Mouse (Mus musculus): ENCODE data around the gene Abhd15.

Gene Abhd15

DNA sequence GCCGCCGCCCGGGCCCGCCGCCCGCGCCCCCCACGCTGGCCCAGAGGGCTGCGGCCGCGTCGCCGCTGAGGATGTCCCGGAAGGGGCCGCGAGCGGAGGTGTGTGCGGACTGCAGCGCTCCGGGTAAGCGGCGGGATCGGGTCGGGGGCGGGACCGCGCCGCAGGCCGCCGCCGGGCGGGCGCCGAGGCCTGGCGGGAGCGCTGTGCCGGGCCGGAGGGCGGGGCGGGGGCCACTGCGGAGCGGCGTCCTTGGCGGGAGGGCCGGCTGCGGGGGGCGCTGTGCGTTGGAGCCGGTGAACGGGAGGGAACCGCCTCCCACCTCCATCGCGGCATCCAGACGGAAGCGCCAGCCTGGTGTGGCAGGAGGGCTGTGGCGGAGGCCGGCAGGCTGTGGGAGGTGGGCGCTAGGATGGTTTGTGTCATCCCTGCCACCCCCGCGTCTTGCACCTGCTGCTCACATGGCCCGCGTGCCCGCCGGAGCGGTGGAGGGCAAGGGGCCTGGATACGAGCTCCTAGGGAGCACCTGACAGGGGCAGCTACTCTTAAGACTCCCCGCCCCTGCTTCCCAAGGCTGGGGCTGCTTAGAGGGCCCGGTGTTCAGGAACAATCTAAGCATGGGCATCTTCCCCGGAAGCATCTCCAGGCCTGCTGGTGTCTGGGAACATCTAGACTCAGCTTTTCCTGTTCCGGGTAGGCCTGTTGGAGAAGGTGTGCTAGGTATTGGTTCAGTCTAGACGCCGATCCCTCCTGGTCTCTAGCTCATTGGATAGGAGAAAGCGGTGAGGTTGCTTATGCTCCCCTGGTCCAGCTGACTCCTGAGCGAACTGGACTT is 21.2 kb upstream of the Abhd15 start, which contains the start of gene Git1:
Gene Git1 (plus strand): TSS at position 51 of the 832 bp plus-strand sequence.
- WGBS: 2% methylated on average over 72 of the region's 74 CpGs

DNA sequence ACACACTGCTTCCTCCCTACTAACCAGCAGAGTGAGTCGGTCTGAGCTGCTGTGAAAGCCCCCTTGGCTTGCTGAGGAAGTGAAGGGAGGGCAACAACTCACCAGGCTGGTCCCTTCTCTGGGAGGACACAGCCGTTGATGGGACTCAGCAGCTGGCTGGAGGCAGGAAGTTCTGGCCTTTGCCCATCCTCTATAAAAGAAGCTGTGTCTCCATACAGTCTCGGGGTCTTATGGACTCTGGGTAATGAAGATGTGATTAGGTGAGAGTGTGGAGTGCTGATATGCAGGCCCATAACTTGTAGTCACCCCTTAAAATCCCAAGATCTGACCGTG is 20.6 kb upstream of the Abhd15 start:
- WGBS: 14% methylated on average over 4 of the region's 4 CpGs

DNA sequence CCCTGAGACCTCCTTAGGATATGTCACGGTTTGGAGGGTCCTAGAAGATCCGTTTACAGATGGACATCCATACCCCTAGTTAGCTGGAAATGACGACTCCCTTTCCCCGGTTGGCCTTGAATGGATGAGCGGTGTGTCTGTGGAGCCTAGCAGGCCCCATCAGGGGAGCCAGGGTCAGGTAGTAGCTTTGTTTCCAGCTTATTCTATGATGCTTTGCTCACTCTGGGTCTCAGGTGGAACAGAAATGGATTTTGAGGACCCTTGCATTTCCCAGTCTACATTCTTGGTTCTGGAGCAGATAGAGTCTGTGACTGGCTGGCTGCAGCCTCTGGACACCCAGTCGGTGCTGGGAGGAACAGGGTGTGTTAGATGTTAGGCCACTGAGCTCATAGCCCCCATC is 20.1 kb upstream of the Abhd15 start:
- 53% methylated on average over 6 of the region's 6 CpGs for WGBS

DNA sequence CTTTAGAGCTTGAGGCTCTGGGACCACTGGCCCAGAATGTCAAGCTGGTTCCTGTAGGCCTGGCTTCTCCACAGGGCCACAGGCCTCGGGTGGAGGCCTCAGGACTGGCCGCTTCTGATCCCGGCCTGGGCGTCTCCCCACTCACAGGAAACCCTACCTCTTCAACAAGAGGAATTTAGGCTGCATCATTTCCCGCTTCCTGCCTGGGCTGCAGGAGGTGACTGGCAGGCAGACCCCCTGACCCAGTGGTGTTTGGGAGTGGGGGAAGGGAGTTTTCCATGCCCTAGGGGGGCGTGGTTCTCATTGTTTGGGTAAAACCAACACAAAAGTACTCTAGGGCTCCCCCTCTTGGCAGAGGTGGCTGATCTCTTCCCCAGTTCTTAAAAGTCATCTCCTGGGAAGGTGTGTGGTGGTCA is 17.6 kb upstream of the Abhd15 start:
- WGBS: 61% methylated on average over 6 of the region's 6 CpGs

DNA sequence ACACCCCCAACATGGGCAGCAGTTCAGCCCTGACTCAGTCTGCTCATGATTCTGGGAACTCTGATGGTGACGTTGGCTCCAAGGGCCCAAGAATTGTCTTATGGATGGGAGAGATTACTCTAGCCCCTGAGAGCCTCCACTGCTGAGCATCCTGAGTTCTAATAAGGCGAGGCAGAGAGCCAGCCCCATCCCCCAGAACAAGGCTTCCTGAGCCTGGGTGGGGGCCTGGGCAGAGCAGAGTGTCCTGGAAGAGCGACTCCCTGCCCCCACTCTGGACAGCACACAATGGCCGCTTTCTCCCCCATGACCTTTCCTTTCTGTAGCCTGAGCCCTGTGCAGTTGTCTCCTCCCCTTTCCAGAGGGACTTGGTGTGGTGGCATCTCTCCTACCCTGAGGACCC is 17.1 kb upstream of the Abhd15 start:
- 42% methylated on average over 4 of the region's 4 CpGs for WGBS

DNA sequence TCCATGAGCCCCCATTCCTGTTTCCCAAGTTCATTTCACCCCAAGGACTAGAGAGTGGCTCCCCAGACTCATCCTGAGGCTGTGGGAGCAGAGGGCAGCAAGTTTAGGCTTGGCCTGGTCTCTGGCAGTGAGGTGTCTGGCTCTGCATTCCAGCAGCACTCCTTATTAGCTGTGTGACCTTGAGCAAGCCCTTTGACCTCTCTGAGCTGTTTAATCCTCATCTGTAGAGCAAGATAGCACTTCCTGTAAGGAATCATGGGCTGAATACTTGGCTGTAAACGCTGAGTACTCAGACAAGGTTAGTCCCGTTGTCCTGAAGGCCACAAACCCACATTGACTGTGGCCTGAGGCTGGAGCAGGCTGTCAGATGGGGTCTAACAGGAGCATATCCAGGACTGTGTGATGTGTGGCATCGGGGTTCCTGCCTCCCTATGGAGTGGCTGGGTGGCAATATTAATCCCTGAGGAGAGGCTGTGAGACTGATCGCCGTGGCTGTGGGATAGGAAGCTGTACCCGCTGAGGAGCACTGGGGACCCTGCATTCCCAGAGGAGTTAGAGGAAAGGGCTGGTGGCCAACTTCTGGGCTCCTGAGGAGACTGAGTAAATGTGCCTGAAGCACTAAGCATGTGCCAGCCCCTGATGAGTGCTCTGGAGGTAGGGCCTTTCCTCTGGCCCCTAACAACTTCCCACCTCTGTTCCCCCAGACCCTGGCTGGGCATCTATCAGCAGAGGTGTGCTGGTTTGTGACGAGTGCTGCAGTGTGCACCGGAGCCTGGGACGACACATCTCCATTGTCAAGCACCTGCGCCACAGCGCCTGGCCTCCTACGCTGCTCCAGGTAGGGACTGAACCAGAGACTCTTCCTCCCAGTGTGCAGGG is 16.4 kb upstream of the Abhd15 start:
- 62% methylated on average over 12 of the region's 12 CpGs for WGBS

DNA sequence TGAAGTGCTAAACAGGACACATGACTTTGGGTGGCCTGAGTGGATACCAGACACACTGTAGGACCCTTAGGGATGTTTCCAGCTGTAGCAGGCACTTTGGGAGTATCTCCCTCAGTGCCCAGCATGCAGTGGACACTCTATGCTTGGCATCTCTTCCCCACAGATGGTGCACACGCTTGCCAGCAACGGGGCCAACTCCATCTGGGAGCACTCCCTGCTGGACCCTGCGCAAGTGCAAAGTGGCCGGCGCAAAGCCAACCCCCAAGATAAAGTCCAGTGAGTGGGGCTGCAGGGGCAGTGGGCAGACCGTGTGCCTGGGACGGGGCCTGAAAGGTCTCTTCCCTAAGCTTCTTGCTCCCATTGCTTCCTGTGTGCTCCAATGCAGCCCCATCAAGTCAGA is 15.6 kb upstream of the Abhd15 start:
- 57% methylated on average over 7 of the region's 7 CpGs for WGBS

DNA sequence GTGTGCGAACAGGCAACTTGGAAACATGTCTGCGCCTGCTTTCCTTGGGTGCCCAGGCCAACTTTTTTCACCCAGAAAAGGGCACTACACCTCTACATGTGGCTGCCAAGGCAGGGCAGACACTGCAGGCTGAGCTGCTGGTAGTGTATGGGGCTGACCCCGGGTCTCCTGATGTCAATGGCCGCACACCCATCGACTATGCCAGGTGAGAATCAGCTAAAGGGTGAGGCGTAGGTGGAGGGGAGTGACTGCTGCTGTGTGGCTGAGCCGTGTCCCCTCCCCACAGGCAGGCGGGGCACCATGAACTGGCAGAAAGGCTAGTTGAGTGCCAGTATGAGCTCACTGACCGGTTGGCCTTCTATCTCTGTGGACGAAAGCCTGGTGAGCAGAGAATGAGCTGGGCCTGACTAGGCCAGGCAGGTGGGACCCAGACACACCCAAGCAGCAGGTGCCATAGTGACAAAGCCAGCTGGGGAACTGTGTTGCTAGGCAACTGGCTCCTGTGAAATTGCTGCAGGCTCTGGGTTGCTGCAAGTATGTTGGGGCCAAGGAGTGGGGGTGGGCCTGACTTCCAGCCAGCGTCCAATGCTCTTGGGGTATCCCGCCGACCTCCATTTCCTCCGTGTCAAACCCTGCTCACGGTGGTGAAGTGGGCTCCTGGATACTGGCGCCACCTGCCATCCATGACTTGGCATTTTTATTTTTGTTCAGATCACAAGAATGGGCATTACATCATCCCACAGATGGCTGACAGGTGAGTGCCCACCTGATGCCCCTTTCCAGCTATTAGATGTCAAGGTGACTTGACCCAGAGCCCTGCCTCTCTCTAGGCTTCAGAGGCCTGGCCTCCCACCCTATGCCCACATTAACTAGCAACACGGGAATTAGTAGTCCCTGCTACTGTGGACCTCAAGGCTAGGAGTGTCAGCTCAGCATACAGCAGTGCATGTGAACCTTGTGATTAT is 14.3 kb upstream of the Abhd15 start:
- 46% methylated on average over 17 of the region's 17 CpGs for WGBS

DNA sequence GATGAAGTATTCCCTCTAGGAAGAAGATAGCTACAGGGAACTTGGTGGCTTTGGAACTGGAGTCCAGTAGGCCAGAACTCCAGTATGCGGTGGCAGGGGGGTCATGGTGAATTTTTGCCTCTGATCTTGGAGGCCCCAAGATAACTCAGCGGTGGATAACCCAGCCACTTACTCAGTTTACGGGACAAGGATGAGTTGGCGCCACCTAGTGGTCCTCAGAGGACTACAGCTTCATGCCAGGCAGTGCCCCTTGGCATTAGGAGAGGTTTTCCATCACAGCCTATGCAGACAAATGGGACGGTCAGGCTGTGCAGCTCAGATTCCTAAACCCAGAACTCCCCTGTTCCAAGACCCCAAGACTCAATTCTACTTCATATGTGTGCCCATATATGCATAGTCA is 13.5 kb upstream of the Abhd15 start:
- 15% methylated on average over 5 of the region's 5 CpGs for WGBS

DNA sequence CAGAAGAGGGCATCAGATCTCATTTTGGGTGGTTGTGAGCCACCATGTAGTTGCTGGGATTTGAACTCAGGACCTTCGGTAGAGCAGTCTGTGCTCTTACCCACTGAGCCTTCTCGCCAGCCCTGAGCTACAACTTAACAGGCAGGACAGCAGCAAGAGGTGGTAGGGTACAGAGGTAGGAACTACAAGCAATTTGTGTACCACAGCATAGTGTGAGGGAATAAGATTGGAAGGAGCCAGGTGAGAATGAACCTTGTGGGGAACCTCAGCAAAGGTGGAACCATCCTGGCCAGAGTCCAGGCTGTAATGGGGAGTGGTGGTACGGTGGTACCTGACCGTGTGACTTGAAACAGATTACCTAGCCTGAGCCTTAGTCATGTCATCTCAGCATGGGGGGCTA is 12.9 kb upstream of the Abhd15 start:
- WGBS: 88% methylated on average over 4 of the region's 4 CpGs

DNA sequence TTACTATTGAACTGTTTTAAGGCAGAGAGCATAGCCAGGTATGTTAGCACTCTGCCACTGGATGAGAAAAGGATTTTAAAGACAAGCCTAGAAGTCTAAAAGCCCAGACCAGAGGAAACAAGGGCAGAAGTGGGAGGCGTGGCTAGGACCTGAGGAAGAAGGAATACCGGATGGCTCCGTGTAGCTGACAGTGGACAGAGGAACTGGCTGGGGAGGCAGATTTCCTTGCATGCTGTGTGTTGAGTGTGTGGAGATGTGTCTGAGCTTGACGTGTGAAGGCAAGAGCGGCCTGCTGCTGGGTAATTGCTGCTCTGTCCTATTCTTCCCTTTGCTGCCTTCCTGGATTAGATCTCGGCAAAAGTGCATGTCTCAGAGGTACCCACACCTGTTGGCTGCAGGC is 12.4 kb upstream of the Abhd15 start:
- 69% methylated on average over 6 of the region's 6 CpGs for WGBS

DNA sequence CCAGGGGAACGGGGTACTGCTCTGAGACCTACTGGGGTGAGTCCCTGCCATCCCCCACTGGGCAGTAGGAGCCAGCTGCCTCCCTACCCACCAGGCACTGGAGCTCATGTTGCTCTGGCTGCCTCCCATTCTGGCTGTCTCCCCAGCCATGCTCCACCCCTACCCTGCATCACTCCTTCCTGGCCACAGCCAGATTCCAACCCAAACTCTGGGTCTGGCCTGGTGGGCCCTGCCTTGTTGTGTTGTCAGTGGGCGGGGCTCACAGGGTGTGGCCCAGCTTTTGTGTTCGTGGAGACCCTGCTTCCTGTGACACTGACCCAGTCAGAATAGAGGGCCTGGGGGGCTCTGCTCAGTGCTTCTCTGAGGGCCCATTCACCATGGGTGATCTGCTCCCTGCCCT is 11.4 kb upstream of the Abhd15 start:
- 35% methylated on average over 3 of the region's 3 CpGs for WGBS

DNA sequence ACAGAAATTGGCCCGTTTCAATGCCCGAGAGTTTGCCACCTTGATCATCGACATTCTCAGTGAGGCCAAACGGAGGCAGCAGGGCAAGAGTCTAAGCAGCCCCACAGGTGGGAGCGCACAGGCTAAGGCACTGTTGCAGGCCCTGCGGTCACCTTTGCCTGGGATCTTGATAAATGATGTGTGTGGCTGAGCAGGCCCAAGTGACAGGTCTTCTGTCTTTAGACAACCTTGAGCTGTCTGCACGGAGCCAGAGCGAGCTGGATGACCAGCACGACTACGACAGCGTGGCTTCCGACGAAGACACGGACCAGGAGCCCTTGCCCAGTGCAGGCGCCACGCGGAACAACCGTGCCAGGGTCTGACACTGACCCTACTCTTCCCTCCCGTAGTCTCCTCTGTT is 10.5 kb upstream of the Abhd15 start:
- 92% methylated on average over 19 of the region's 19 CpGs for WGBS

DNA sequence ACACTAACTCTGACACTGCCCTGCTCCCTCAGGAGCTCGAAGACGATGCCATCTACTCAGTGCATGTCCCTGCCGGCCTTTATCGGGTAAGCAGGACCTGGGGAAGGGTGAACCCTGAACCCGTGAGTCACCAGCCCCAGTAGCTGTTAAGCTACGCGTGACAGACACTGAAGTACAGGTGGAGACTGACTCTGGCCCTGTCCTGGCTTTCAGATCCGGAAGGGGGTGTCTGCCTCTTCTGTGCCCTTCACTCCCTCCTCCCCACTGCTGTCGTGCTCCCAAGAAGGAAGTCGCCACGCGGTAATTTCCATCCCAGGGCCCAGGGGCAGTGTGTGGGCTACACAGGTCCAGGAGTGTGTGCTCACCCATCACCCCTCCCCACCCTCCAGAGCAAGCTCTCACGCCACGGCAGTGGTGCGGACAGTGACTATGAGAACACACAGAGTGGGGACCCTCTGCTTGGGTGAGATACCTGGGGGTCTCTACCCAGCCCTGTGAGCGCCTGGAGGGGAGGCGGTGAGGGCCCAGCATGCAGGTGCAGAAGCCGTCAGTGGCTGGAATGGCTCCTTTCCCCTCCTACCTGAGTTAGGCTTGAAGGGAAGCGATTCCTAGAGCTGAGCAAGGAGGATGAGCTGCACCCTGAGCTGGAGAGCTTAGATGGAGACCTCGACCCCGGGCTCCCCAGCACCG is 9.5 kb upstream of the Abhd15 start:
- WGBS: 91% methylated on average over 22 of the region's 22 CpGs

DNA sequence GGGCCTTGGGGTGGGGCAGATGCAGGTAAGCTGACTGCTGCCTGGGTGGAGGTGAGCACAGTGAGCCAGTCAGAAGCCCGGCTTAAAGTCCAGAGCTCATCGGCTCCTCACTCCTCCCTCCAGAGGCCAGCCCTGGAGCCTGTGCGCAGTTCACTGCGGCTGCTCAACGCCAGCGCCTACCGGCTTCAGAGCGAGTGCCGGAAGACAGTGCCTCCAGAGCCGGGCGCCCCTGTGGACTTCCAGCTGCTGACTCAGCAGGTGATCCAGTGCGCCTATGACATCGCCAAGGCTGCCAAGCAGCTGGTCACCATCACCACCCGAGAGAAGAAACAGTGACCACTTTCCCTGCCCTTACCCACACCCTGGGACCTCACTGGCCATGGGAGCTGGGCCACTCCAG is 8.6 kb upstream of the Abhd15 start:
- 82% methylated on average over 14 of the region's 14 CpGs for WGBS

DNA sequence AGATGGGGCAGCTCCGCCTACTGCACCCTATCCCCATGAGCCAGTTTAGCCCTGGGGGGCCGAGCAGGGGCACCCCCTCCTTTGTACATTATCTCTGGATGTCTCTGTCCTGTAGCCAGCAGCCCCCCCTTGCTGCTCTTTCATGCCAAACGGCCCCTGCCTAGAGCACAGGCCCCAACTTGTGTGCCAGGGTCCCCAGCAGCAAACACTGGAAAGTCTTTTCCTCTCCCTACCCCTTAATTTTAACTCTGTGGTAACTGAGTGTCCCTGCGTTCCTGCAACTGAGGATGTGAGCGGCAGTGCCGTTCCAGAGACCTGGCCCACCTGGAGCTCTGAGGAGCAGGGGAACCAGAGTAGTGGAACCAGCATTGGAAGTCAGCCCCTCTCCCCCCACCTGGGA is 8.0 kb upstream of the Abhd15 start:
- WGBS: 81% methylated on average over 6 of the region's 6 CpGs

DNA sequence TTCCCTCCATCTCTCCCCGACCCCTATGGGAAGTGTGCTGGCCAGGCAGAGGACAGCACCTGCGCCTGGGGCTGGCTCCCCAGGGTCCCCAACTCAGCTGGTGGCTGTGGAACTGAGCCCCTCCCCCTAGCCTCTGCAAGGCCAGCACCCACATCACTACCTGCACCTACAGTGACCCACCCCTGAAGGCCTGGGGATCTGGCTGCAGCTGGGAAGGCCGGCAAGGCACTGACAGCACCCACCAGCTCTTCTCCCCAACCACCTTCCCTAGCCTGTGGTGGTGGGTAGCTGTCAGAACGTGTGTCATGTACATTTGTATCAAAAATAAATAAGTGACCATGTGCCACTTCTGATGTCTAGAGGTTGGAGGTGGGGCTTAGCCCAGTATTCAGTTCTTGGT is 7.5 kb upstream of the Abhd15 start:
- WGBS: 65% methylated on average over 4 of the region's 4 CpGs

DNA sequence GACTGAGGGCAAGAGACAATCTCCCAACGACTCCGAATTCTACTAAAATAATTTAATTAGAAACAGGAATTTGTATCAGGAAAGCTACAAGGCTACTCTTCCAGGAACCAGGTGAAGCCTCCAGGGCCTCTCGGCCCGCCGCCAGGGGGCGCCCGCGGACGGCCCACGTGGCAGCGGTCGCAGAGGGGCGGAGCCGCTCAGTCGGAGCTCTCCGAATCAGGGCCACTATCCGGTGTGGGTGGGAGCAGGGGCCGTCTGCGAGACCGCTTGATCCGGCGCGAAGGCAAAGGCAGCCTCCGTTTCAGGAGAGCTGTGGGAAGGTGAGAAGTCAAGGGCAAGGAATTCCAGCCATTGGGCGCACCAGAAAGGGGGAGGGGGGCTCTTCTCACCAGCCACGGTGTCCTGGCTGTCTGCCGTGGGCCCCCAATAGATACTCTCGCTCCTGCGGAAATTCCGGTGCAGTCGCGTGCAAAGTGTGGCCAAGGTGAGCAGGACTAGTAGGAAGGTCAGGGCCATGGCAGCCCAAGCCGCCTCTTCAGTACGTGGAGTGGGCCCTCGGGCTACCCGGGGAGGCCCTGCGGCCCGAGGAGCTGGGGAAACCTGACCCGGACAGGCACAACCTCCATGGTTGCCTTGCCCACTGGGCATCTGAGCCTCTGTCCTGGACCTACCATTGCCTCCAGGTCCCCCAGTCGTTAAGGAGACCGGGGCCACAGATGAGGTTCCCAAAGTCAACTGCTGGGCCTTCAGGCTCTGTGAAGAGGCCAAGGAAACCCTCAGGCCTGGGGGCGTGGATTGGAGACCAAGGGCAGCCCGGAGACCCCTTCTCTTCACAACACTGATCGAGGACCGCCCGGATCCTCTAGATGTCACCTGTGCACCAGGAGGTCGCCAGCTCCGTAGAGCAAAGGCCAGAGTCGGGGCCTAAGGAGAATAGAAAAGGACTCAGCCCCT is 6.6 kb upstream of the Abhd15 start:
- WGBS: 23% methylated on average over 49 of the region's 49 CpGs

DNA sequence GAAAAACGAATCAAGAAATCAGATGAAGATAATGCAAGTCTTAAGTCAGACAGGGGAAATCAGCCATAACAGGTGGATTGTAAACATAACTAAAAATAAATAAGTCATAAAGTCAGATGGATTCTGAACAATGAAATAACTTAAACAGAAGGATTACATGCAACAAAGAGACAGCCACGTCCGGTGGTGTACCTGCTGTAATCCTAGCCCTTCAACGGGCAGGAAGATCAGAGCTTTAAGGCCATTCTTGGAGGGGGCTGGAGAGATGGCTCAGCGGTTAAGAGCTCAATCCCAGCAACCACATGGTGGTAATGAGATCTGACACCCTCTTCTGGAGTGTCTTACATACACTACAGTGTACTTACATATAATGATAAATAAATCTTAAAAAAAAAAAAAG is 3.6 kb upstream of the Abhd15 start:
- WGBS: 86% methylated on average over 5 of the region's 5 CpGs
